8 mouse cellular contexts compared by ENCODE assay signal in the genomic region with DNA sequence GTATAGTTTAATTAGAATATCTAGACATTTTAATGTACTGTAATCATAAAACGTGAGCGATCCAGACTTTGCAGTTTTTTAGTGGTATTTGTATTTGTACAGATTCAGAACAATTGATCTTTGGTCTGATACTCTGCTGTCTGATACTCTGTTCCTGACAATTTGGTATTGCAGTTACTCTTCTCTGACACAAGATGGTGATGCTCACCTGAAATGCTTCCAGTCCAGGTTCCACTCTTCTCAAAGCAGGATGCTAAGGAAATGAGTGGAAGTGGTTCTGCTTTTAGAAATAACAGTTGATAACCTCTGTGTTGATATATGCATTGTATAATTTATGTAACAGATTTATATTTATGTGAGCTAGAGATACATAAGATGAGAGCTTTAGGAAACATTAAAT. TPM values are rescaled to one million over a fixed set of nuclear protein-coding genes. Genes with fewer than 3 reads are reported as not detected.
DNase-seq lines count a peak whose midpoint lies in the region; ATAC-seq lines count a peak whose summit lies in the region.

No protein-coding gene starts in this region.

- H3K27ac ChIP-seq in liver, embryonic 12.5 days: no peak overlapping the region

- 81% methylated on average over 2 of the region's 2 CpGs for WGBS in liver, embryonic 12.5 days (ENCODE audit: insufficient replicate concordance)

- peak; percentile 57; the same call in 1 of the 2 replicates for ATAC-seq in liver, embryonic 12.5 days

- H3K4me3 ChIP-seq in liver, embryonic 12.5 days: no peak overlapping the region

- H3K36me3 ChIP-seq in liver, embryonic 12.5 days: peaks cover 21% of the 10 kb centered on the region; the same call in 1 of the 2 replicates

- H3K4me1 ChIP-seq in liver, embryonic 12.5 days: peaks cover 11% of the 10 kb centered on the region

- no peak overlapping the region for H3K4me2 ChIP-seq in liver, embryonic 12.5 days

- H3K9ac ChIP-seq in liver, embryonic 12.5 days: no peak overlapping the region

- peak; percentile 34 to 44 for DNase-seq in cerebellum, postnatal 14 days
- no peak for DNase-seq in cerebellum, adult 11-12 months
- no peak for DNase-seq in liver
- DNase-seq in embryo, embryonic 10.5 days (ENCODE audit: low spot score): peak; percentile 34
- peak; percentile 13 for DNase-seq in naive thymus-derived CD4-positive, alpha-beta T cell, adult 2 months (ENCODE audit: low read depth)
- no peak for DNase-seq in layer of hippocampus, adult 8-10 months (ENCODE audit: low spot score in 2 of 2)
- DNase-seq in frontal cortex, postnatal 36 days (ENCODE audit: low spot score in 2 of 2): no peak

- H3K27me3 ChIP-seq in liver, embryonic 12.5 days (replicated peaks): no peaks in the 10 kb centered on the region

- no peaks in the 10 kb centered on the region for H3K9me3 ChIP-seq in liver, embryonic 12.5 days (replicated peaks)

RNA-seq across cellular contexts. Expression of a gene that starts 48.2 kb away (rescaled TPM):
- polyA plus RNA-seq in liver, embryonic 12.5 days (2016; fragmentation: Nextera tagmentation; extraction: Ambion mirVana): 5.4 and 5.8 TPM in 2 replicates
- 1 to 10 TPM; 4.7 to 8.2 (median 5.4) TPM for total RNA-seq in layer of hippocampus, adult 8-10 months (2022)

RNA-seq across cellular contexts. Expression of a gene that starts 48.5 kb away (rescaled TPM):
- polyA plus RNA-seq in liver, embryonic 12.5 days (2016; fragmentation: Nextera tagmentation; extraction: Ambion mirVana): 32.7 and 38.8 TPM in 2 replicates
- 10 to 100 TPM; 21.9 to 28.1 (median 24.4) TPM for total RNA-seq in layer of hippocampus, adult 8-10 months (2022)

Comparison
In these comparisons a context has a peak if more than half of its experiments do, and no peak if none do; other contexts are left out.
1. DNase-seq: peak in cerebellum, postnatal 14 days (2 of 2), embryo, embryonic 10.5 days (single experiment) and naive thymus-derived CD4-positive, alpha-beta T cell, adult 2 months (single experiment); none in cerebellum, adult 11-12 months (single experiment), liver (single experiment), layer of hippocampus, adult 8-10 months (0 of 2) and frontal cortex, postnatal 36 days (0 of 2).